Mouse (Mus musculus): ENCODE measurements around the gene Apol11b. TPM values are rescaled to one million over a fixed set of nuclear protein-coding genes. Genes with fewer than 3 reads are reported as not detected.

The Apol11b gene
- total and polyA plus RNA-seq, 2 experiments from 2014 or later = 0.18 to 0.50 TPM

DNA sequence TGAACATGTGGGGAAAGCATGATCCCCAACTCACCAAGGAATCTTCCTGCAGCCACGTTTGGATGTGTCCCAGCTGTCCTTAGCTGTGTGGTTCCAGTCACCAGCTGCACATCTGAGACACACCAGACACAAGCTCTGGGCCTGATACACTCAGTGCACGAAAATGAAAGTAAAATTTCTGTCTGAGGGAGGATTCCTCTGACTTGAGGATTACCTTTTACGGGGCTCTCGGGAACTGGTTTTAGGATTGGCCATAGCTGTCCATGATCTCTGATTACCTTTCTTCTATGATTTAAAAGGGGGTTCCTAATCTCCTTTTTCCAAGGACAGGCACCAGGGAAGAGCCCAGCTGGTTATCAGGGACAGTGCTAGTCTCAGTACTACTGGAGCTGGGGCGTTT lies 47.1 kb downstream of the Apol11b start, which contains the start of gene Apol10b:
TSS of gene Apol10b (minus strand) at position 165 of the 400 bp plus-strand sequence.
- DNase-seq (ENCODE audit: low spot score) (no peak), ATAC-seq (ENCODE audit: insufficient read depth, low read depth) (no peak)
- no peaks in the 10 kb centered on the region for H3K27me3 ChIP-seq (ENCODE audit: control insufficient read depth, insufficient read depth, low read length)
- no peaks in the 10 kb centered on the region; the same call in 1 of the 2 replicates for H3K4me1 ChIP-seq (ENCODE audit: control insufficient read depth, insufficient read depth)
- H3K9ac ChIP-seq (replicated peaks; ENCODE audit: low read depth, low read length) = no peak within 1 kb of the TSS
- no peaks in the 10 kb centered on the region for H3K9me3 ChIP-seq (replicated peaks; ENCODE audit: control insufficient read depth, low read length)
- TF ChIP-seq EP300 (IDR thresholded peaks at IDR 0.05; ENCODE audit: low read depth) = no peak
- no peak for TF ChIP-seq CTCF (IDR thresholded peaks at IDR 0.05; ENCODE audit: low read depth)
- no peak within 1 kb of the TSS for H3K27ac ChIP-seq (ENCODE audit: low read depth)
- no peak within 1 kb of the TSS for H3K4me3 ChIP-seq (ENCODE audit: low read depth, low read length)
- WGBS = 46% methylated on average over 5 of the region's 5 CpGs
- H3K36me3 ChIP-seq (replicated peaks; ENCODE audit: control insufficient read depth, insufficient read depth, low read length) = no peaks in the 10 kb centered on the region
- H3K4me2 ChIP-seq (ENCODE audit: low read depth, low read length) = no peak within 1 kb of the TSS

DNA sequence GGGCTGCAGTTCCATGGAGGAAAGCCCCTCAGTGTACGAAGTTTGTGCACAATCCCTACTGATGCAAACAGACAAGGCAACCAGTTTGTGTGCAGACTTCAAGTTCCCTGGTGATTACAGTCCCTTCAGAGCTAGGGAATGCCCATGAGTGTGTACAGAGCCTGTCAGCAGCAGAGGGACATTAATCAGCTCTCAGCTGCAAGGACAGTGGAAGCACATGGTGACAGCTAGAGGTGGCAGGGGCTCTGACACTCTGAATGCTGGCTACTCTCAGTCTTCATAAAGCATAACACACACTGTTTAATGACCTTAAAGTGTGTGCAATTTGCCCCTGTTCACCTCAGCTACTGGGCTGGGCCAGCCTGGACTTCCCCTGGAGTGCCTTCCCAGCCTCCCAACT lies 49.5 kb downstream of the Apol11b start:
- Histone ChIP-seq H3K4me1 (ENCODE audit: control insufficient read depth, insufficient read depth) (no peaks in the 10 kb centered on the region; the same call in 1 of the 2 replicates), H3K27me3 (ENCODE audit: control insufficient read depth, insufficient read depth, low read length) (no peaks in the 10 kb centered on the region), H3K36me3 (replicated peaks; ENCODE audit: control insufficient read depth, insufficient read depth, low read length) (no peaks in the 10 kb centered on the region), H3K4me2 (ENCODE audit: low read depth, low read length) (no peak overlapping the region), H3K9ac (replicated peaks; ENCODE audit: low read depth, low read length) (no peak overlapping the region), H3K9me3 (replicated peaks; ENCODE audit: control insufficient read depth, low read length) (no peaks in the 10 kb centered on the region), H3K4me3 (ENCODE audit: low read depth, low read length) (no peak overlapping the region), H3K27ac (ENCODE audit: low read depth) (no peak overlapping the region)
- no peak for TF ChIP-seq EP300 (IDR thresholded peaks at IDR 0.05; ENCODE audit: low read depth)
- no peak for TF ChIP-seq CTCF (IDR thresholded peaks at IDR 0.05; ENCODE audit: low read depth)
- ATAC-seq (ENCODE audit: insufficient read depth, low read depth) (peak; percentile 77), DNase-seq (ENCODE audit: low spot score) (peak; percentile 39)
- WGBS = 35% methylated on average over 1 of the region's 1 CpGs

- Histone ChIP-seq H3K36me3 (replicated peaks; ENCODE audit: control insufficient read depth, insufficient read depth, low read length) (no peaks in the 10 kb centered on the region), H3K4me3 (ENCODE audit: low read depth, low read length) (no peak overlapping the region), H3K4me2 (ENCODE audit: low read depth, low read length) (no peak overlapping the region), H3K9ac (replicated peaks; ENCODE audit: low read depth, low read length) (no peak overlapping the region), H3K4me1 (ENCODE audit: control insufficient read depth, insufficient read depth) (no peaks in the 10 kb centered on the region), H3K27me3 (ENCODE audit: control insufficient read depth, insufficient read depth, low read length) (no peaks in the 10 kb centered on the region), H3K9me3 (replicated peaks; ENCODE audit: control insufficient read depth, low read length) (no peaks in the 10 kb centered on the region), H3K27ac (ENCODE audit: low read depth) (no peak overlapping the region)
- no peak for ATAC-seq (ENCODE audit: insufficient read depth, low read depth)
- DNase-seq (ENCODE audit: low spot score) = no peak
- TF ChIP-seq CTCF (IDR thresholded peaks at IDR 0.05; ENCODE audit: low read depth) = no peak
- TF ChIP-seq EP300 (IDR thresholded peaks at IDR 0.05; ENCODE audit: low read depth) = no peak
- 63% methylated on average over 2 of the region's 2 CpGs for WGBS
These were observed 52.2 kb downstream of the Apol11b start for GRCm38 (mm10) chr15:77590881-77591280.

GRCm38 (mm10) chr15:77588981-77589380 lies 54.1 kb downstream of the Apol11b start:
- Histone ChIP-seq H3K9me3 (replicated peaks; ENCODE audit: control insufficient read depth, low read length) (0 out of 2 replicates have a peak, but pooled peaks cover under 1% of the 10 kb centered on the region), H3K4me3 (ENCODE audit: low read depth, low read length) (no peak overlapping the region), H3K4me2 (ENCODE audit: low read depth, low read length) (no peak overlapping the region), H3K4me1 (ENCODE audit: control insufficient read depth, insufficient read depth) (no peaks in the 10 kb centered on the region), H3K27ac (ENCODE audit: low read depth) (no peak overlapping the region), H3K9ac (replicated peaks; ENCODE audit: low read depth, low read length) (no peak overlapping the region), H3K27me3 (ENCODE audit: control insufficient read depth, insufficient read depth, low read length) (no peaks in the 10 kb centered on the region), H3K36me3 (replicated peaks; ENCODE audit: control insufficient read depth, insufficient read depth, low read length) (no peaks in the 10 kb centered on the region)
- TF ChIP-seq EP300 (IDR thresholded peaks at IDR 0.05; ENCODE audit: low read depth) = no peak
- TF ChIP-seq CTCF (IDR thresholded peaks at IDR 0.05; ENCODE audit: low read depth) = no peak
- no peak for DNase-seq (ENCODE audit: low spot score)
- ATAC-seq (ENCODE audit: insufficient read depth, low read depth) = no peak

- ATAC-seq (ENCODE audit: insufficient read depth, low read depth) (no peak), DNase-seq (ENCODE audit: low spot score) (no peak)
- no peaks in the 10 kb centered on the region for H3K4me1 ChIP-seq (ENCODE audit: control insufficient read depth, insufficient read depth)
- H3K36me3 ChIP-seq (replicated peaks; ENCODE audit: control insufficient read depth, insufficient read depth, low read length) = no peaks in the 10 kb centered on the region
- no peak overlapping the region for H3K4me2 ChIP-seq (ENCODE audit: low read depth, low read length)
- no peak overlapping the region for H3K27ac ChIP-seq (ENCODE audit: low read depth)
- H3K4me3 ChIP-seq (ENCODE audit: low read depth, low read length) = no peak overlapping the region
- no peaks in the 10 kb centered on the region for H3K27me3 ChIP-seq (ENCODE audit: control insufficient read depth, insufficient read depth, low read length)
- H3K9ac ChIP-seq (replicated peaks; ENCODE audit: low read depth, low read length) = no peak overlapping the region
- TF ChIP-seq EP300 (IDR thresholded peaks at IDR 0.05; ENCODE audit: low read depth) = no peak
- no peak for TF ChIP-seq CTCF (IDR thresholded peaks at IDR 0.05; ENCODE audit: low read depth)
- 0 out of 2 replicates have a peak, but pooled peaks cover 7% of the 10 kb centered on the region for H3K9me3 ChIP-seq (replicated peaks; ENCODE audit: control insufficient read depth, low read length)
These were observed 56.1 kb downstream of the Apol11b start for GRCm38 (mm10) chr15:77587026-77587425.

Other genes with a start within 250 kb of the Apol11b start
- 1.3 TPM in 1 of 2 replicates, not detected in the other for gene Apol7a, start 244.2 kb downstream of the Apol11b start, total RNA-seq (2014; rRNA removed; ENCODE audit: low replicate concordance)
- 0.20 and 0.27 TPM in 2 replicates for gene Apol7a, start 244.2 kb downstream of the Apol11b start, polyA plus RNA-seq (2015; fragmentation: Nextera tagmentation; extraction: Ambion mirVana)
- 0.12 TPM in 1 of 2 replicates, not detected in the other for gene Apol9a, start 232.2 kb downstream of the Apol11b start, total RNA-seq (2014; rRNA removed; ENCODE audit: low replicate concordance)
- gene Apol9a, start 232.2 kb downstream of the Apol11b start, polyA plus RNA-seq (2015; fragmentation: Nextera tagmentation; extraction: Ambion mirVana) = 0.45 and 0.52 TPM in 2 replicates
- not detected in 2 replicates for gene Apol7b, start 195.8 kb downstream of the Apol11b start, total RNA-seq (2014; rRNA removed; ENCODE audit: low replicate concordance)
- not detected in 2 replicates for gene Apol7b, start 195.8 kb downstream of the Apol11b start, polyA plus RNA-seq (2015; fragmentation: Nextera tagmentation; extraction: Ambion mirVana)
- gene Apol10a, start 166.2 kb downstream of the Apol11b start, total RNA-seq (2014; rRNA removed; ENCODE audit: low replicate concordance) = not detected in 2 replicates
- 0.04 TPM in 1 of 2 replicates, not detected in the other for gene Apol10a, start 166.2 kb downstream of the Apol11b start, polyA plus RNA-seq (2015; fragmentation: Nextera tagmentation; extraction: Ambion mirVana)
- gene Apol11a, start 135.0 kb downstream of the Apol11b start, total RNA-seq (2014; rRNA removed; ENCODE audit: low replicate concordance) = not detected in 2 replicates
- not detected in 2 replicates for gene Apol11a, start 135.0 kb downstream of the Apol11b start, polyA plus RNA-seq (2015; fragmentation: Nextera tagmentation; extraction: Ambion mirVana)
- 0.12 TPM in 1 of 2 replicates, not detected in the other for gene Apol7c, start 110.0 kb downstream of the Apol11b start, total RNA-seq (2014; rRNA removed; ENCODE audit: low replicate concordance)
- gene Apol7c, start 110.0 kb downstream of the Apol11b start, polyA plus RNA-seq (2015; fragmentation: Nextera tagmentation; extraction: Ambion mirVana) = not detected in 2 replicates
- not detected in 2 replicates for gene 1700025B11Rik, start 81.4 kb downstream of the Apol11b start, total RNA-seq (2014; rRNA removed; ENCODE audit: low replicate concordance)
- not detected in 2 replicates for gene 1700025B11Rik, start 81.4 kb downstream of the Apol11b start, polyA plus RNA-seq (2015; fragmentation: Nextera tagmentation; extraction: Ambion mirVana)
- not detected in 2 replicates for gene Apol10b, start 47.2 kb downstream of the Apol11b start, total RNA-seq (2014; rRNA removed; ENCODE audit: low replicate concordance)
- gene Apol10b, start 47.2 kb downstream of the Apol11b start, polyA plus RNA-seq (2015; fragmentation: Nextera tagmentation; extraction: Ambion mirVana) = 0.11 TPM in 1 of 2 replicates, not detected in the other
- gene Gm36245, start 44.0 kb downstream of the Apol11b start, total RNA-seq (2014; rRNA removed; ENCODE audit: low replicate concordance) = not detected in 2 replicates
- gene Gm36245, start 44.0 kb downstream of the Apol11b start, polyA plus RNA-seq (2015; fragmentation: Nextera tagmentation; extraction: Ambion mirVana) = not detected in 2 replicates
- not detected in 2 replicates for gene Apol7e, start 55.6 kb upstream of the Apol11b start, total RNA-seq (2014; rRNA removed; ENCODE audit: low replicate concordance)
- gene Apol7e, start 55.6 kb upstream of the Apol11b start, polyA plus RNA-seq (2015; fragmentation: Nextera tagmentation; extraction: Ambion mirVana) = not detected in 2 replicates
- gene Apol9b, start 85.8 kb upstream of the Apol11b start, total RNA-seq (2014; rRNA removed; ENCODE audit: low replicate concordance) = 0.23 and 0.81 TPM in 2 replicates
- 0.14 and 0.30 TPM in 2 replicates for gene Apol9b, start 85.8 kb upstream of the Apol11b start, polyA plus RNA-seq (2015; fragmentation: Nextera tagmentation; extraction: Ambion mirVana)
- 0.46 TPM in 1 of 2 replicates, not detected in the other for gene Apol8, start 113.7 kb upstream of the Apol11b start, total RNA-seq (2014; rRNA removed; ENCODE audit: low replicate concordance)
- gene Apol8, start 113.7 kb upstream of the Apol11b start, polyA plus RNA-seq (2015; fragmentation: Nextera tagmentation; extraction: Ambion mirVana) = 0.04 TPM in 1 of 2 replicates, not detected in the other
- gene Myh9, start 198.9 kb upstream of the Apol11b start, total RNA-seq (2014; rRNA removed; ENCODE audit: low replicate concordance) = 62.0 and 63.6 TPM in 2 replicates
- 15.7 and 17.5 TPM in 2 replicates for gene Myh9, start 198.9 kb upstream of the Apol11b start, polyA plus RNA-seq (2015; fragmentation: Nextera tagmentation; extraction: Ambion mirVana)